Mouse (Mus musculus) CH12.LX (cell line): ENCODE data around the gene Trim17. TPM values are rescaled to one million over a fixed set of nuclear protein-coding genes. Genes with fewer than 3 reads are reported as not detected.

Experiments used
- DNase-seq: peaks from one replicate; pipeline ENCODE4 v3.0.0-alpha.2; 2013; ENCODE audit errors: extremely low read depth
- H3K27ac ChIP-seq: 2 replicates; pipeline ENCODE4 v1.5.1; 2012; ENCODE audit warnings: low read depth, mild to moderate bottlenecking, control low read depth, moderate library complexity; ENCODE audit not compliant: insufficient read depth
- H3K27me3 ChIP-seq: replicated peaks from 2 replicates; pipeline ENCODE3; 2012; ENCODE audit warnings: inconsistent platforms
- H3K36me3 ChIP-seq, 2 experiments: replicated peaks in 1 of 2; 2 replicates each; pipeline versions ENCODE3 to v1.6.1; 2012; ENCODE audit warnings: inconsistent platforms in 1 of 2, low read length in 1 of 2, mild to moderate bottlenecking in 1 of 2, mixed read lengths in 1 of 2, moderate library complexity in 1 of 2; ENCODE audit not compliant: control insufficient read depth in 1 of 2, insufficient read depth in 1 of 2
- H3K4me1 ChIP-seq, 2 experiments: 2 replicates each; pipeline ENCODE4 v1.6.1; 2012; ENCODE audit warnings: inconsistent platforms in 1 of 2, moderate library complexity in 1 of 2; ENCODE audit not compliant: insufficient read depth in 2 of 2, control insufficient read depth in 1 of 2
- H3K4me2 ChIP-seq: 2 replicates; pipeline ENCODE4 v1.6.1; 2012; ENCODE audit warnings: low read depth, mild to moderate bottlenecking, control low read depth; ENCODE audit not compliant: poor library complexity, insufficient read depth, severe bottlenecking
- H3K4me3 ChIP-seq, 3 experiments: fragments of 150-350 bp in 1 of 3; sonication (generic) in 1 of 3; replicated peaks in 1 of 3; 2 replicates each; pipeline versions ENCODE3 to v1.5.1; 2011 to 2012; ENCODE audit warnings: low read depth in 2 of 3, low read length in 2 of 3, mild to moderate bottlenecking in 2 of 3, moderate library complexity in 2 of 3, control low read depth in 1 of 3, improper control_type of control experiment in 1 of 3, inconsistent platforms in 1 of 3, mixed read lengths in 1 of 3; ENCODE audit not compliant: poor library complexity in 1 of 3
- H3K79me2 ChIP-seq: replicated peaks from 2 replicates; pipeline ENCODE4 v1.6.1; 2012; ENCODE audit warnings: mild to moderate bottlenecking, moderate library complexity; ENCODE audit not compliant: control insufficient read depth, poor library complexity, insufficient read depth, severe bottlenecking; ENCODE audit errors: extremely low read depth
- H3K9ac ChIP-seq: 2 replicates; pipeline ENCODE4 v1.6.1; 2012; ENCODE audit warnings: low read depth, mild to moderate bottlenecking, control low read depth, moderate library complexity; ENCODE audit not compliant: insufficient read depth
- H3K9me3 ChIP-seq: replicated peaks from 2 replicates; pipeline ENCODE3; 2012; ENCODE audit warnings: low read length, inconsistent platforms, mixed read lengths
- CHD2 ChIP-seq: IDR thresholded peaks from 2 replicates; pipeline ENCODE4 v1.6.1; 2011; ENCODE audit warnings: low read length, improper control_type of control experiment
- CTCF ChIP-seq, 2 experiments: IDR thresholded peaks in 1 of 2; conservative IDR thresholded peaks in 1 of 2; 2 replicates each; pipeline ENCODE4 v1.5.1; 2011 to 2012; ENCODE audit warnings: low read depth in 2 of 2, low read length in 2 of 2, improper control_type of control experiment in 1 of 2, inconsistent platforms in 1 of 2, mild to moderate bottlenecking in 1 of 2, moderate library complexity in 1 of 2
- MYC ChIP-seq: IDR thresholded peaks from 2 replicates; pipeline ENCODE4 v1.6.1; 2011; ENCODE audit warnings: low read depth, mild to moderate bottlenecking, improper control_type of control experiment, low read length
- POLR2AphosphoS2 ChIP-seq: IDR thresholded peaks from 2 replicates; pipeline ENCODE4 v1.6.1; 2011; ENCODE audit warnings: low read depth, low read length, improper control_type of control experiment
- RAD21 ChIP-seq: IDR thresholded peaks from 2 replicates; pipeline ENCODE4 v1.6.1; 2011; ENCODE audit warnings: low read depth, mild to moderate bottlenecking, low read length, improper control_type of control experiment, moderate library complexity
- SMC3 ChIP-seq: IDR thresholded peaks from 2 replicates; pipeline ENCODE4 v1.6.1; 2011; ENCODE audit warnings: low read depth, low read length, improper control_type of control experiment
- dilution Hi-C: fragments of 300-500 bp; cut with MboI; formaldehyde crosslinking; loops from 2 replicates; pipeline ENCODE4 v1.14.3; 2020; ENCODE audit warnings: low sequenced_read_pairs; ENCODE audit not compliant: extremely low pct_unique_long_range_greater_than_20kb, extremely low pct_ligation_motif_present
- in situ Hi-C: fragments of 300-500 bp; cut with MboI; formaldehyde crosslinking; loops from 3 replicates; pipeline ENCODE4 v1.14.3; 2019; ENCODE audit warnings: low sequenced_read_pairs, low pct_ligation_motif_present, low pct_unique_long_range_greater_than_20kb, mixed read lengths
- polyA plus RNA-seq: library from polyadenylated mRNA; unstranded; fragments of >175 nt; gene quantifications from 2 replicates; pipeline ENCODE4 v1.2.1, GENCODE M21; 2012; ENCODE audit warnings: low read depth; ENCODE audit not compliant: insufficient read length
- total RNA-seq, 2 experiments: library from RNA; depleted of rRNA; stranded (reverse); fragments of 300-350 nt in 1 of 2; fragments of >200 nt in 1 of 2; gene quantifications; 2 replicates each; pipeline ENCODE4 v1.2.3; 2012 to 2014

Trim17 gene
- total and polyA plus RNA-seq, 3 experiments = 0.47 to 0.49 TPM; not detected in 1

GRCm38 (mm10) chr11:59015052-59015451 is 60.6 kb downstream of the Trim17 start:
- dilution Hi-C loops (no loop called here), in situ Hi-C loops (no loop called here)
- H3K27me3 ChIP-seq = peaks cover 98% of the 10 kb centered on the region
- no peak overlapping the region for H3K4me3 ChIP-seq
- no peaks in the 10 kb centered on the region for H3K9me3 ChIP-seq
- H3K4me1 ChIP-seq = peaks cover 2 to 6% of the 10 kb centered on the region in 2 experiments; a peak in 3 of 4 replicates
- TF ChIP-seq CHD2 (no peak), MYC (no peak), SMC3 (peak; percentile 49), RAD21 (peak; percentile 56), CTCF (conservative IDR thresholded peaks at IDR 0.05 in 1 of 2, IDR thresholded peaks at IDR 0.05 in 1 of 2; ENCODE audit: low read depth in 2 of 2, low read length in 2 of 2) (peak in 1 of 2 experiments; percentile 75; a peak in 2 of 4 replicates), POLR2AphosphoS2 (no peak)
- H3K36me3 ChIP-seq = no peaks in the 10 kb centered on the region
- DNase-seq = peak; percentile 39
- H3K27ac ChIP-seq = no peak overlapping the region
- H3K9ac ChIP-seq = no peak overlapping the region
- no peaks in the 10 kb centered on the region for H3K79me2 ChIP-seq
- no peak overlapping the region for H3K4me2 ChIP-seq

Other genes with a start within 250 kb of the Trim17 start
Only the 20 nearest of the 22 such genes appear.
- not detected in 2 replicates for gene Olfr318, start 230.7 kb upstream of the Trim17 start, total RNA-seq (2012; rRNA removed)
- gene Olfr318, start 230.7 kb upstream of the Trim17 start, total RNA-seq (2014; rRNA removed) = not detected in 2 replicates
- gene Olfr318, start 230.7 kb upstream of the Trim17 start, polyA plus RNA-seq = not detected in 2 replicates
- not detected in 2 replicates for gene Olfr317, start 215.5 kb upstream of the Trim17 start, total RNA-seq (2012; rRNA removed)
- gene Olfr317, start 215.5 kb upstream of the Trim17 start, total RNA-seq (2014; rRNA removed) = not detected in 2 replicates
- gene Olfr317, start 215.5 kb upstream of the Trim17 start, polyA plus RNA-seq = not detected in 2 replicates
- not detected in 2 replicates for gene Olfr316, start 202.0 kb upstream of the Trim17 start, total RNA-seq (2012; rRNA removed)
- not detected in 2 replicates for gene Olfr316, start 202.0 kb upstream of the Trim17 start, total RNA-seq (2014; rRNA removed)
- not detected in 2 replicates for gene Olfr316, start 202.0 kb upstream of the Trim17 start, polyA plus RNA-seq
- not detected in 2 replicates for gene Olfr315, start 181.5 kb upstream of the Trim17 start, total RNA-seq (2012; rRNA removed)
- not detected in 2 replicates for gene Olfr315, start 181.5 kb upstream of the Trim17 start, total RNA-seq (2014; rRNA removed)
- gene Olfr315, start 181.5 kb upstream of the Trim17 start, polyA plus RNA-seq = not detected in 2 replicates
- gene Olfr314, start 171.7 kb upstream of the Trim17 start, total RNA-seq (2012; rRNA removed) = not detected in 2 replicates
- gene Olfr314, start 171.7 kb upstream of the Trim17 start, total RNA-seq (2014; rRNA removed) = not detected in 2 replicates
- not detected in 2 replicates for gene Olfr314, start 171.7 kb upstream of the Trim17 start, polyA plus RNA-seq
- gene Fam183b, start 152.7 kb upstream of the Trim17 start, total RNA-seq (2012; rRNA removed) = 0.67 and 0.72 TPM in 2 replicates
- gene Fam183b, start 152.7 kb upstream of the Trim17 start, total RNA-seq (2014; rRNA removed) = not detected in 2 replicates
- gene Fam183b, start 152.7 kb upstream of the Trim17 start, polyA plus RNA-seq = not detected in 2 replicates
- 0.04 and 0.13 TPM in 2 replicates for gene Olfr313, start 139.7 kb upstream of the Trim17 start, total RNA-seq (2012; rRNA removed)
- not detected in 2 replicates for gene Olfr313, start 139.7 kb upstream of the Trim17 start, total RNA-seq (2014; rRNA removed)
- 0.09 and 0.10 TPM in 2 replicates for gene Olfr313, start 139.7 kb upstream of the Trim17 start, polyA plus RNA-seq
- gene Olfr312, start 125.4 kb upstream of the Trim17 start, total RNA-seq (2012; rRNA removed) = not detected in 2 replicates
- not detected in 2 replicates for gene Olfr312, start 125.4 kb upstream of the Trim17 start, total RNA-seq (2014; rRNA removed)
- not detected in 2 replicates for gene Olfr312, start 125.4 kb upstream of the Trim17 start, polyA plus RNA-seq
- not detected in 2 replicates for gene Olfr311, start 115.4 kb upstream of the Trim17 start, total RNA-seq (2012; rRNA removed)
- gene Olfr311, start 115.4 kb upstream of the Trim17 start, total RNA-seq (2014; rRNA removed) = not detected in 2 replicates
- not detected in 2 replicates for gene Olfr311, start 115.4 kb upstream of the Trim17 start, polyA plus RNA-seq
- gene Gm12258, start 107.5 kb upstream of the Trim17 start, total RNA-seq (2012; rRNA removed) = 2.9 and 3.1 TPM in 2 replicates
- 1.4 and 1.5 TPM in 2 replicates for gene Gm12258, start 107.5 kb upstream of the Trim17 start, total RNA-seq (2014; rRNA removed)
- 1.6 and 2.2 TPM in 2 replicates for gene Gm12258, start 107.5 kb upstream of the Trim17 start, polyA plus RNA-seq
- gene 2810021J22Rik, start 87.5 kb upstream of the Trim17 start, total RNA-seq (2012; rRNA removed) = 3.4 and 3.6 TPM in 2 replicates
- 4.5 and 4.8 TPM in 2 replicates for gene 2810021J22Rik, start 87.5 kb upstream of the Trim17 start, total RNA-seq (2014; rRNA removed)
- gene 2810021J22Rik, start 87.5 kb upstream of the Trim17 start, polyA plus RNA-seq = 3.3 and 3.7 TPM in 2 replicates
- gene Zfp39, start 50.5 kb upstream of the Trim17 start, total RNA-seq (2012; rRNA removed) = 5.7 and 7.0 TPM in 2 replicates
- gene Zfp39, start 50.5 kb upstream of the Trim17 start, total RNA-seq (2014; rRNA removed) = 6.2 and 6.8 TPM in 2 replicates
- 5.8 and 6.7 TPM in 2 replicates for gene Zfp39, start 50.5 kb upstream of the Trim17 start, polyA plus RNA-seq
- not detected in 2 replicates for gene Btnl10, start 36.8 kb upstream of the Trim17 start, total RNA-seq (2012; rRNA removed)
- not detected in 2 replicates for gene Btnl10, start 36.8 kb upstream of the Trim17 start, total RNA-seq (2014; rRNA removed)
- gene Btnl10, start 36.8 kb upstream of the Trim17 start, polyA plus RNA-seq = not detected in 2 replicates
- gene Rnf187, start 15.8 kb upstream of the Trim17 start, total RNA-seq (2012; rRNA removed) = 185 and 230 TPM in 2 replicates
- 175 and 188 TPM in 2 replicates for gene Rnf187, start 15.8 kb upstream of the Trim17 start, total RNA-seq (2014; rRNA removed)
- 181 and 195 TPM in 2 replicates for gene Rnf187, start 15.8 kb upstream of the Trim17 start, polyA plus RNA-seq
- 0.34 TPM in 1 of 2 replicates, not detected in the other for gene Hist3h2ba, start 5.8 kb upstream of the Trim17 start, total RNA-seq (2012; rRNA removed)
- gene Hist3h2ba, start 5.8 kb upstream of the Trim17 start, total RNA-seq (2014; rRNA removed) = not detected in 2 replicates
- not detected in 2 replicates for gene Hist3h2ba, start 5.8 kb upstream of the Trim17 start, polyA plus RNA-seq
- gene Hist3h2a, start within 50 bp of the Trim17 start, total RNA-seq (2012; rRNA removed) = 97.2 and 125 TPM in 2 replicates
- 4.4 and 6.1 TPM in 2 replicates for gene Hist3h2a, start within 50 bp of the Trim17 start, total RNA-seq (2014; rRNA removed)
- gene Hist3h2a, start within 50 bp of the Trim17 start, polyA plus RNA-seq = 0.79 and 1.2 TPM in 2 replicates
- gene Trim11, start 23.4 kb downstream of the Trim17 start, total RNA-seq (2012; rRNA removed) = 32.5 and 33.2 TPM in 2 replicates
- 22.5 and 23.2 TPM in 2 replicates for gene Trim11, start 23.4 kb downstream of the Trim17 start, total RNA-seq (2014; rRNA removed)
- 21.8 and 23.0 TPM in 2 replicates for gene Trim11, start 23.4 kb downstream of the Trim17 start, polyA plus RNA-seq
- gene Obscn, start 181.7 kb downstream of the Trim17 start, total RNA-seq (2012; rRNA removed) = 0.13 and 0.17 TPM in 2 replicates
- gene Obscn, start 181.7 kb downstream of the Trim17 start, total RNA-seq (2014; rRNA removed) = 0.08 and 0.13 TPM in 2 replicates
- gene Obscn, start 181.7 kb downstream of the Trim17 start, polyA plus RNA-seq = 0.09 and 0.14 TPM in 2 replicates
- gene Iba57, start 209.1 kb downstream of the Trim17 start, total RNA-seq (2012; rRNA removed) = 7.5 and 7.9 TPM in 2 replicates
- gene Iba57, start 209.1 kb downstream of the Trim17 start, total RNA-seq (2014; rRNA removed) = 3.6 and 4.0 TPM in 2 replicates
- 4.6 and 5.1 TPM in 2 replicates for gene Iba57, start 209.1 kb downstream of the Trim17 start, polyA plus RNA-seq
- gene Gjc2, start 228.5 kb downstream of the Trim17 start, total RNA-seq (2012; rRNA removed) = 0.08 TPM in 1 of 2 replicates, not detected in the other
- gene Gjc2, start 228.5 kb downstream of the Trim17 start, total RNA-seq (2014; rRNA removed) = 0.13 TPM in 1 of 2 replicates, not detected in the other
- not detected in 2 replicates for gene Gjc2, start 228.5 kb downstream of the Trim17 start, polyA plus RNA-seq